Mouse (Mus musculus): Measurements from ENCODE around the gene Pdzd7. TPM values are rescaled to one million over a fixed set of nuclear protein-coding genes. Genes with fewer than 3 reads are reported as not detected.
A peak's percentile ranks its signal among the peaks of the same experiment; 100 is the strongest.
"Not testable (repeated sequence)": the region's sequence is repeated elsewhere in the genome, so short reads cannot be mapped to it uniquely, and the experiment has no call there.

Gene Pdzd7
- polyA plus RNA-seq, 1 experiment: 0.02 TPM

DNA sequence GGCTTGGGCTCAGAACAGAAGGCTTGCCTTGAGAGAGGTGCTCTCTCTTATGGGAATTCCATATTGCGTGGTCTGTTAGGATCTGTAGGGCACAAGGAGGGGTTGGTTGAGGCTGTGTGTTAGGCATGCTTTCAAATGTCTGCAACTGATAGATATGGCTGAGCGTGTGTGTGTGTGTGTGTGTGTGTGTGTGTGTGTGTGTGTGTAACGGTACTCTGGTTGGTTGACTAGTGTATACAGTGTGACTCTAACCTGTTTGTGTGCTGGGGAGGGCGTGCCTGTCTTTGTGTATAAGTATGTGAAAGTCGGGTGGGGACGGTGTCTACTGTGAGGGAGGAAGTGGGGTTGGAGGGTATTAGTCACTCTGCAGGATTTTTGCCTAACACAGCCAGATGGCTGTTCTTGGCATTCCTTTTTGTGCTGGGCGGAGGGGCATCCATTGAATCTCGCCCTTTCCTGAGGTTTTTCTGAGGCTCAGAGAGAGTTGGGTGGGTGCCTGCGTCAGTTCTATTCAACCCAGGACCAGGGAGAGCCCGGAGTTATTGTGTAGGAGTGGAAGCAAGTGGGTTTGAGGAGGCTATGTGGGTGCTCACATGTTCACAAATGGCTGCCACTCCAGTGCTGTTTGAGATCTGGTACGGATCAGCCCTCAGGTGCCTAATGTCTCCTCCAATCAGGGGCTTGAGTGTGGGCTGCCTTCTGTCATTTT is 2.6 kb upstream of the Pdzd7 start:
- H3K4me1 ChIP-seq: peaks cover 57% of the 10 kb centered on the region
- H3K4me3 ChIP-seq (replicated peaks): peak overlapping the region; percentile 91
- H3K27me3 ChIP-seq (replicated peaks): peaks cover 36% of the 10 kb centered on the region
- peaks cover 40% of the 10 kb centered on the region for H3K36me3 ChIP-seq (replicated peaks; ENCODE audit: low read length)
- H3K9me3 ChIP-seq: no peaks in the 10 kb centered on the region
- no peak for TF ChIP-seq GATA1 (IDR thresholded peaks at IDR 0.05; ENCODE audit: borderline replicate concordance, low read length)
- TF ChIP-seq FLI1 (IDR thresholded peaks at IDR 0.05; ENCODE audit: low read length): no peak

DNA sequence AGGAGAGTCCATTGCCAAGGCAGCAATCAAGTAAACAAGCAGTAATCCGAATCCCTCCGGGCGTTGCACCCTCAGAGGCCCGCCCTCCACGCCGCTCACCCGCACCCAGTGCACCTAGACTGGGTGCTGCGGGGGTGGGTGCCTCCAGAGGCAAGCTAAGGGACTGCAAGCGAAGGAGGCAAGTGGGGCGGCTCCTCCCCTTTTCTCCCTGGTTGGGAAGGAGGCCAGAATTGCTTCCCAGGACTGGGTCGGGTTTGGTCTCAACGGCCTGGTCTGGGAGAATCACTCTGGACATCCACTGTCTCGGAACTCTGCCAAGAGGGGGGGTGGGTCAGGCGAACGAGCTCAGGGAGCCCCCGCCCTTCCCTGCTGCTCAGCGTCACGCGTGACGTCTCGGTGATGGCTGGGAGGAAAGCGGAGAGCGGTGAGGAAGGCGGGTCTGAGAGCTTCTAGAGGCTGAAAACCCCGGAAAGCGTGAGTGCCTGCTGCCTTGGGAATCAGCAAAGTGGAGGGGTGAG is 2.0 kb upstream of the Pdzd7 start, which contains the start of gene Sfxn3:
Sfxn3 (plus strand) TSS at position 87 of the 518 bp plus-strand sequence.
- Histone ChIP-seq H3K4me3 (replicated peaks) (peak within 1 kb of the TSS; percentile 91), H3K27me3 (replicated peaks) (peaks cover 38% of the 10 kb centered on the region), H3K36me3 (replicated peaks; ENCODE audit: low read length) (peaks cover 34% of the 10 kb centered on the region), H3K9me3 (no peaks in the 10 kb centered on the region), H3K4me1 (peaks cover 51% of the 10 kb centered on the region)
- no peak for TF ChIP-seq GATA1 (IDR thresholded peaks at IDR 0.05; ENCODE audit: borderline replicate concordance, low read length)
- TF ChIP-seq FLI1 (IDR thresholded peaks at IDR 0.05; ENCODE audit: low read length): no peak

GRCm38 (mm10) chr19:45046523-45047321 is 1.2 kb upstream of the Pdzd7 start:
- Histone ChIP-seq H3K4me1 (peaks cover 43% of the 10 kb centered on the region), H3K36me3 (replicated peaks; ENCODE audit: low read length) (peaks cover 26% of the 10 kb centered on the region), H3K27me3 (replicated peaks) (peaks cover 45% of the 10 kb centered on the region), H3K4me3 (replicated peaks) (peak overlapping the region; percentile 91), H3K9me3 (no peaks in the 10 kb centered on the region)
- TF ChIP-seq GATA1 (IDR thresholded peaks at IDR 0.05; ENCODE audit: borderline replicate concordance, low read length) (no peak), FLI1 (IDR thresholded peaks at IDR 0.05; ENCODE audit: low read length) (no peak)

- Histone ChIP-seq H3K36me3 (replicated peaks; ENCODE audit: low read length) (peaks cover 14% of the 10 kb centered on the region), H3K27me3 (replicated peaks) (peaks cover 59% of the 10 kb centered on the region), H3K9me3 (no peaks in the 10 kb centered on the region), H3K4me1 (peaks cover 42% of the 10 kb centered on the region), H3K4me3 (replicated peaks) (no peak overlapping the region)
- TF ChIP-seq FLI1 (IDR thresholded peaks at IDR 0.05; ENCODE audit: low read length) (no peak), GATA1 (IDR thresholded peaks at IDR 0.05; ENCODE audit: borderline replicate concordance, low read length) (no peak)
Measured at GRCm38 (mm10) chr19:45045236-45045635, 281 bp downstream of the Pdzd7 start.

DNA sequence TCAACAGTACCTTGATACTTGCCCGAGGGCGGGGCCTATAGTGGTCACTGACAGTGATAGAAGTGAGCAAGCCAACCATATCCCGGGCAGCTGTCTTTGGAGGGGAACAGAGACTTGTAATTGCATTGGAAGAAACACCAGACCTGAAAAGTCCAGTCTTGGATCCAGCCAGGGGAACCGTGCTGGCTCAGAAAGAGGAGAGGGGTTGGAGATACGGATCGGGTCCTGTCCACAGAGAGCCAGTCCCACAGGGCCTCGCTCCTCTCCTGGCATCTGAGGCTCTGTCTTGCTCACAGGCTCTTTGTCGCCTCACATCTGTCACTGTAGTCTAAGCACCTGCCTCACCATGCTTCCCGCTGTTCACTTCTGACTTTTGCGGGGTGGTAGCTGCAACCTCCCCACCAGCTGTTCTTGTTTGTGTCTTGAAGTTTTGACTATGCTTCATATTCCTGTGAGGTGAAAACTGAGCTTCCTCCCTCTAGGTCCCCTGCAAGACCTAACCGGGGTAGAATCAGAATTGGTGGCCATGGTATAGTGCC is 1.1 kb downstream of the Pdzd7 start:
- no peaks in the 10 kb centered on the region for H3K9me3 ChIP-seq
- no peak overlapping the region for H3K4me3 ChIP-seq (replicated peaks)
- H3K4me1 ChIP-seq: peaks cover 42% of the 10 kb centered on the region
- TF ChIP-seq FLI1 (IDR thresholded peaks at IDR 0.05; ENCODE audit: low read length) (no peak), GATA1 (IDR thresholded peaks at IDR 0.05; ENCODE audit: borderline replicate concordance, low read length) (no peak)
- H3K36me3 ChIP-seq (replicated peaks; ENCODE audit: low read length): peaks cover 6% of the 10 kb centered on the region
- peaks cover 67% of the 10 kb centered on the region for H3K27me3 ChIP-seq (replicated peaks)

- peaks cover 83% of the 10 kb centered on the region for H3K27me3 ChIP-seq (replicated peaks)
Measured at GRCm38 (mm10) chr19:45040214-45040613, 5.3 kb downstream of the Pdzd7 start.

GRCm38 (mm10) chr19:45038198-45038597 is 7.3 kb downstream of the Pdzd7 start:
- H3K9me3 ChIP-seq; H3K36me3 ChIP-seq (replicated peaks; ENCODE audit: low read length); H3K4me3 ChIP-seq (replicated peaks): not testable (repeated sequence)
- Histone ChIP-seq H3K4me1 (peaks cover 17% of the 10 kb centered on the region), H3K27me3 (replicated peaks) (peaks cover 67% of the 10 kb centered on the region)

More at GRCm38 (mm10) chr19:45040214-45040613, 5.3 kb downstream of the Pdzd7 start:
- Histone ChIP-seq H3K36me3 (replicated peaks; ENCODE audit: low read length) (no peaks in the 10 kb centered on the region), H3K9me3 (no peaks in the 10 kb centered on the region), H3K4me1 (peaks cover 17% of the 10 kb centered on the region), H3K4me3 (replicated peaks) (no peak overlapping the region)
- TF ChIP-seq GATA1 (IDR thresholded peaks at IDR 0.05; ENCODE audit: borderline replicate concordance, low read length) (no peak), FLI1 (IDR thresholded peaks at IDR 0.05; ENCODE audit: low read length) (no peak)

- Histone ChIP-seq H3K9me3 (no peaks in the 10 kb centered on the region), H3K27me3 (replicated peaks) (peaks cover 58% of the 10 kb centered on the region), H3K36me3 (replicated peaks; ENCODE audit: low read length) (no peaks in the 10 kb centered on the region), H3K4me1 (peaks cover 28% of the 10 kb centered on the region), H3K4me3 (replicated peaks) (peak overlapping the region; percentile 74)
- TF ChIP-seq FLI1 (IDR thresholded peaks at IDR 0.05; ENCODE audit: low read length) (no peak), GATA1 (IDR thresholded peaks at IDR 0.05; ENCODE audit: borderline replicate concordance, low read length) (no peak)
Measured at GRCm38 (mm10) chr19:45036867-45037266, 8.7 kb downstream of the Pdzd7 start.

DNA sequence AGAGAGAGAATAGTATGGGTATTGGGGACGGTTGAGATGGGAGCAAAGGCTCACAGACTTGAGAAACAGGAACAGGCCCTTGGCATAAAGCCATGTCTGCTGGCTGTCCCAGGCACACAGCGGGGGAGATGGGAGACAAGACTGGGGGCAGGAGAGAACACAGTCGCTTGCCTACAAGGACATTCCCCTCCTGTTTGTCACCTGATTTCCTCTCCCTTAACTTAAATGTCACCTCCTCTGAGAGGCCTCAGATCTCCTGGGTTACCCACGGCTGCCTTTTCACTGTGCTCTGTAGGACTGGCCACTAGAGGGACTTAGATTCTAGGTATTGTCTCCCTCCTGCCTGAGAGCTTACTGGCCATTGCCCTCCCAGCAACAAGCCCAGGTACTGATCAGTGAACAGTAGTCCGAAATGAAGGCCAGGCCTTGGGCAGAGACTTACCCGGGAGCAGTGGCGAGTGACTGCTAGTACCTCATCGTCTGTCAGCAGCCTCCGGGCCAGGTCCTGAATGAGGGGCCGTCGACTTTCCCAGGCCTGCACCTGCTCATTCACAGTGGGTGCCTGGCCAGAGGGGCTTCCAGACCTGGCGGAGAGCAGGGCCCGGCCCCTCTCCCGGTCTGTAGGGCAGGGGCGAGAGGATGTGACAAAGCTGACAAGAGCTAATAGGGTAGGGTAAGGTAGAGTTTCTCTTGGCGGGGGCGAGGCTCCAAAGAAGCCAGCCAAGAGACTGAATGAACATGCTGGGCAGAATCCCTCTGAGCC is 12.8 kb downstream of the Pdzd7 start:
- H3K4me3 ChIP-seq (replicated peaks): no peak overlapping the region
- peaks cover 47% of the 10 kb centered on the region for H3K4me1 ChIP-seq
- peaks cover 31% of the 10 kb centered on the region for H3K27me3 ChIP-seq (replicated peaks)
- no peaks in the 10 kb centered on the region for H3K9me3 ChIP-seq
- TF ChIP-seq FLI1 (IDR thresholded peaks at IDR 0.05; ENCODE audit: low read length) (no peak), GATA1 (IDR thresholded peaks at IDR 0.05; ENCODE audit: borderline replicate concordance, low read length) (no peak)
- peaks cover 7% of the 10 kb centered on the region for H3K36me3 ChIP-seq (replicated peaks; ENCODE audit: low read length)

All from megakaryocyte, embryonic 14.5 days (primary cell).